Mouse (Mus musculus) midbrain, embryonic 15.5 days (tissue): ENCODE data around the gene Exoc7. TPM values are rescaled to one million over a fixed set of nuclear protein-coding genes. Genes with fewer than 3 reads are reported as not detected.

Source experiments
- ATAC-seq: fragments of 200-750 bp; cut with Nextera tagmentation; replicated peaks from 2 replicates; pipeline ENCODE4 v1.8.0; 2017; ENCODE audit warnings: moderate TSS enrichment
- H3K27ac ChIP-seq: fragments of 300-500 bp; sonication (generic); 2 replicates; pipeline ENCODE4 v1.5.1; 2015; ENCODE audit warnings: mild to moderate bottlenecking, inconsistent platforms
- H3K27me3 ChIP-seq: fragments of 300-500 bp; sonication (generic); replicated peaks from 2 replicates; pipeline ENCODE4 v1.6.1; 2015; ENCODE audit warnings: inconsistent platforms
- H3K36me3 ChIP-seq: fragments of 300-500 bp; sonication (generic); replicated peaks from 2 replicates; pipeline ENCODE4 v1.6.1; 2015; ENCODE audit warnings: inconsistent platforms
- H3K4me1 ChIP-seq: fragments of 300-500 bp; sonication (generic); 2 replicates; pipeline ENCODE4 v1.6.1; 2015; ENCODE audit warnings: inconsistent platforms
- H3K4me2 ChIP-seq: fragments of 300-500 bp; sonication (generic); 2 replicates; pipeline ENCODE4 v1.6.1; 2015; ENCODE audit warnings: inconsistent platforms, mild to moderate bottlenecking, moderate library complexity
- H3K4me3 ChIP-seq: fragments of 300-500 bp; sonication (generic); 2 replicates; pipeline ENCODE4 v1.5.1; 2015; ENCODE audit warnings: mild to moderate bottlenecking, inconsistent platforms
- H3K9ac ChIP-seq: fragments of 300-500 bp; sonication (generic); 2 replicates; pipeline ENCODE4 v1.6.1; 2015; ENCODE audit warnings: mild to moderate bottlenecking, inconsistent platforms
- H3K9me3 ChIP-seq: fragments of 300-500 bp; sonication (generic); 2 replicates; pipeline ENCODE4 v1.6.1; 2016; ENCODE audit warnings: inconsistent platforms
- WGBS: fragments of 180-500 bp; shearing (Covaris S2); methylation state at CpG from one replicate; pipeline ENCODE4 v1.1.7; 2015; ENCODE audit warnings: mixed read lengths; 5-methylcytosine and 5-hydroxymethylcytosine counted together
- polyA plus RNA-seq: library from polyadenylated mRNA; unstranded; fragments of >200 nt; fragmentation: Nextera tagmentation; extraction: Ambion mirVana; gene quantifications from 2 replicates; pipeline ENCODE4 v1.2.1, GENCODE M21; 2015

Exoc7 gene
- polyA plus RNA-seq, 1 experiment from 2014 or later: 109 TPM

- no peak for ATAC-seq
- no peak overlapping the region for H3K27ac ChIP-seq
- WGBS: 93% methylated on average over 12 of the region's 12 CpGs
- no peak overlapping the region for H3K4me3 ChIP-seq
- H3K27me3 ChIP-seq: no peaks in the 10 kb centered on the region
- H3K4me1 ChIP-seq: peaks cover 10% of the 10 kb centered on the region
- H3K9ac ChIP-seq: no peak overlapping the region
- peaks cover 18% of the 10 kb centered on the region for H3K36me3 ChIP-seq
- H3K4me2 ChIP-seq: no peak overlapping the region
- H3K9me3 ChIP-seq: no peaks in the 10 kb centered on the region
Measured at GRCm38 (mm10) chr11:116307762-116308531, 914 bp upstream of the Exoc7 start.

GRCm38 (mm10) chr11:116306126-116306982, 679 bp downstream of the Exoc7 start:
- H3K9ac ChIP-seq: peak overlapping the region; percentile 69
- ATAC-seq: peak; percentile 93
- 2% methylated on average over 53 of the region's 53 CpGs for WGBS

GRCm38 (mm10) chr11:116305423-116305822, 1.6 kb downstream of the Exoc7 start:
- no peak overlapping the region for H3K9ac ChIP-seq
- H3K4me2 ChIP-seq: peak overlapping the region; percentile 67
- WGBS: 96% methylated on average over 2 of the region's 2 CpGs
- H3K27ac ChIP-seq: no peak overlapping the region
- peak overlapping the region; percentile 72 for H3K4me3 ChIP-seq
- H3K4me1 ChIP-seq: peaks cover 10% of the 10 kb centered on the region
- H3K9me3 ChIP-seq: no peaks in the 10 kb centered on the region
- H3K27me3 ChIP-seq: no peaks in the 10 kb centered on the region
- ATAC-seq: no peak
- H3K36me3 ChIP-seq: peaks cover 41% of the 10 kb centered on the region

More at GRCm38 (mm10) chr11:116306126-116306982, 679 bp downstream of the Exoc7 start:
- H3K27ac ChIP-seq: peak overlapping the region; percentile 59
- peaks cover 10% of the 10 kb centered on the region for H3K4me1 ChIP-seq
- peak overlapping the region; percentile 72 for H3K4me3 ChIP-seq
- H3K4me2 ChIP-seq: peak overlapping the region; percentile 67
- no peaks in the 10 kb centered on the region for H3K27me3 ChIP-seq
- peaks cover 33% of the 10 kb centered on the region for H3K36me3 ChIP-seq
- H3K9me3 ChIP-seq: no peaks in the 10 kb centered on the region

GRCm38 (mm10) chr11:116298621-116299020, 8.4 kb downstream of the Exoc7 start:
- Histone ChIP-seq H3K4me1 (no peaks in the 10 kb centered on the region), H3K9me3 (no peaks in the 10 kb centered on the region), H3K9ac (no peak overlapping the region), H3K27ac (no peak overlapping the region), H3K4me3 (no peak overlapping the region), H3K4me2 (no peak overlapping the region), H3K36me3 (peaks cover 78% of the 10 kb centered on the region), H3K27me3 (no peaks in the 10 kb centered on the region)
- ATAC-seq: no peak
- WGBS: 90% methylated on average over 6 of the region's 6 CpGs

- no peaks in the 10 kb centered on the region for H3K9me3 ChIP-seq
- peaks cover 74% of the 10 kb centered on the region for H3K36me3 ChIP-seq
- no peak overlapping the region for H3K9ac ChIP-seq
- H3K27ac ChIP-seq: no peak overlapping the region
- ATAC-seq: no peak
- no peaks in the 10 kb centered on the region for H3K27me3 ChIP-seq
- H3K4me1 ChIP-seq: no peaks in the 10 kb centered on the region
- H3K4me3 ChIP-seq: no peak overlapping the region
- no peak overlapping the region for H3K4me2 ChIP-seq
- WGBS: 89% methylated on average over 11 of the region's 11 CpGs
Measured at GRCm38 (mm10) chr11:116298221-116298620, 8.8 kb downstream of the Exoc7 start.

GRCm38 (mm10) chr11:116297017-116297416, 10.0 kb downstream of the Exoc7 start:
- Histone ChIP-seq H3K4me2 (no peak overlapping the region), H3K27ac (no peak overlapping the region), H3K36me3 (peaks cover 71% of the 10 kb centered on the region), H3K9me3 (no peaks in the 10 kb centered on the region), H3K4me1 (no peaks in the 10 kb centered on the region), H3K27me3 (no peaks in the 10 kb centered on the region), H3K4me3 (no peak overlapping the region), H3K9ac (no peak overlapping the region)
- no peak for ATAC-seq
- WGBS: 68% methylated on average over 3 of the region's 3 CpGs

GRCm38 (mm10) chr11:116296191-116296734, 10.8 kb downstream of the Exoc7 start:
- Histone ChIP-seq H3K27ac (no peak overlapping the region), H3K4me2 (no peak overlapping the region), H3K36me3 (peaks cover 70% of the 10 kb centered on the region; the same call in 1 of the 2 replicates), H3K4me3 (no peak overlapping the region), H3K27me3 (no peaks in the 10 kb centered on the region), H3K4me1 (no peaks in the 10 kb centered on the region), H3K9ac (no peak overlapping the region), H3K9me3 (no peaks in the 10 kb centered on the region)
- ATAC-seq: no peak
- WGBS: 88% methylated on average over 8 of the region's 8 CpGs

- H3K27me3 ChIP-seq: no peaks in the 10 kb centered on the region
- H3K9ac ChIP-seq: no peak overlapping the region
- no peak overlapping the region for H3K4me3 ChIP-seq
- no peak overlapping the region for H3K27ac ChIP-seq
- H3K36me3 ChIP-seq: peaks cover 57% of the 10 kb centered on the region; the same call in 1 of the 2 replicates
- no peaks in the 10 kb centered on the region for H3K9me3 ChIP-seq
- no peak overlapping the region for H3K4me2 ChIP-seq
- 33% methylated on average over 5 of the region's 5 CpGs for WGBS
- no peaks in the 10 kb centered on the region for H3K4me1 ChIP-seq
- ATAC-seq: no peak
Measured at GRCm38 (mm10) chr11:116294319-116294718, 12.7 kb downstream of the Exoc7 start.

- no peaks in the 10 kb centered on the region for H3K4me1 ChIP-seq
- H3K9me3 ChIP-seq: no peaks in the 10 kb centered on the region
- 85% methylated on average over 12 of the region's 12 CpGs for WGBS
- H3K4me3 ChIP-seq: no peak overlapping the region
- H3K27ac ChIP-seq: no peak overlapping the region
- no peak overlapping the region for H3K4me2 ChIP-seq
- ATAC-seq: no peak
- no peak overlapping the region for H3K9ac ChIP-seq
- H3K27me3 ChIP-seq: no peaks in the 10 kb centered on the region
- peaks cover 60% of the 10 kb centered on the region for H3K36me3 ChIP-seq
Measured at GRCm38 (mm10) chr11:116293538-116294137, 13.4 kb downstream of the Exoc7 start.

- 93% methylated on average over 13 of the region's 13 CpGs for WGBS
Measured at GRCm38 (mm10) chr11:116292401-116292800, 14.6 kb downstream of the Exoc7 start.

GRCm38 (mm10) chr11:116290556-116290955, 16.5 kb downstream of the Exoc7 start:
- Histone ChIP-seq H3K9ac (no peak overlapping the region), H3K36me3 (peaks cover 52% of the 10 kb centered on the region), H3K9me3 (no peaks in the 10 kb centered on the region), H3K27ac (no peak overlapping the region), H3K4me3 (no peak overlapping the region), H3K4me1 (no peaks in the 10 kb centered on the region), H3K4me2 (no peak overlapping the region), H3K27me3 (no peaks in the 10 kb centered on the region)
- no peak for ATAC-seq
- 83% methylated on average over 8 of the region's 8 CpGs for WGBS

More at GRCm38 (mm10) chr11:116292401-116292800, 14.6 kb downstream of the Exoc7 start:
- no peaks in the 10 kb centered on the region for H3K27me3 ChIP-seq
- H3K4me1 ChIP-seq: no peaks in the 10 kb centered on the region
- no peak for ATAC-seq
- H3K4me3 ChIP-seq: no peak overlapping the region
- no peak overlapping the region for H3K9ac ChIP-seq
- peaks cover 64% of the 10 kb centered on the region for H3K36me3 ChIP-seq
- H3K9me3 ChIP-seq: no peaks in the 10 kb centered on the region
- H3K27ac ChIP-seq: no peak overlapping the region
- no peak overlapping the region for H3K4me2 ChIP-seq

- no peak overlapping the region for H3K4me3 ChIP-seq
- H3K27ac ChIP-seq: no peak overlapping the region
- no peak overlapping the region for H3K9ac ChIP-seq
- peaks cover 29% of the 10 kb centered on the region for H3K27me3 ChIP-seq
- H3K36me3 ChIP-seq: peaks cover 35% of the 10 kb centered on the region
- no peak overlapping the region for H3K4me2 ChIP-seq
- H3K4me1 ChIP-seq: peaks cover 9% of the 10 kb centered on the region; the same call in 1 of the 2 replicates
- WGBS: 70% methylated on average over 5 of the region's 5 CpGs
- no peaks in the 10 kb centered on the region for H3K9me3 ChIP-seq
- no peak for ATAC-seq
Measured at GRCm38 (mm10) chr11:116287351-116287750, 19.7 kb downstream of the Exoc7 start.
